Mouse (Mus musculus): ENCODE data around the gene Slc27a3.

The Slc27a3 gene

DNA sequence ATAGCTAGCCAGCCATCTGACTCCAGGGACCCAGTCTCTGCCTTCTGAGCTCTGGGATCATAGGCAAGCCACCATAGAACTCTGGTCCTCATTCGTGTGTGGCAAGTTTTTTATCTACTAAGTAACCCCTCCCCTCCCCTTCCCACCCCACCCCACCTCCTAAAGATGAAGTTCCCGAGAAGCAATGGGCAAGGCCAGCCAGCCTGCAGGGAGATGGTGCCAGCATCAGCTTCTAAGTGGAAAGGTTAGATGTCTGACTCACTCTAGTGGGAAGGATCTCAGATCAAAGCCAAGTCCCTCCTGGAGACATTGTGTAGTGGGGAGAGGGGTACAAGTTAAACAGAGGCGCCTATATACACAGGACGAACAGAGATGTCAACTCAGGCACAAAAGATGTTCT is 1.3 kb upstream of the Slc27a3 start:
- no peak for DNase-seq (ENCODE audit: low read depth)

DNA sequence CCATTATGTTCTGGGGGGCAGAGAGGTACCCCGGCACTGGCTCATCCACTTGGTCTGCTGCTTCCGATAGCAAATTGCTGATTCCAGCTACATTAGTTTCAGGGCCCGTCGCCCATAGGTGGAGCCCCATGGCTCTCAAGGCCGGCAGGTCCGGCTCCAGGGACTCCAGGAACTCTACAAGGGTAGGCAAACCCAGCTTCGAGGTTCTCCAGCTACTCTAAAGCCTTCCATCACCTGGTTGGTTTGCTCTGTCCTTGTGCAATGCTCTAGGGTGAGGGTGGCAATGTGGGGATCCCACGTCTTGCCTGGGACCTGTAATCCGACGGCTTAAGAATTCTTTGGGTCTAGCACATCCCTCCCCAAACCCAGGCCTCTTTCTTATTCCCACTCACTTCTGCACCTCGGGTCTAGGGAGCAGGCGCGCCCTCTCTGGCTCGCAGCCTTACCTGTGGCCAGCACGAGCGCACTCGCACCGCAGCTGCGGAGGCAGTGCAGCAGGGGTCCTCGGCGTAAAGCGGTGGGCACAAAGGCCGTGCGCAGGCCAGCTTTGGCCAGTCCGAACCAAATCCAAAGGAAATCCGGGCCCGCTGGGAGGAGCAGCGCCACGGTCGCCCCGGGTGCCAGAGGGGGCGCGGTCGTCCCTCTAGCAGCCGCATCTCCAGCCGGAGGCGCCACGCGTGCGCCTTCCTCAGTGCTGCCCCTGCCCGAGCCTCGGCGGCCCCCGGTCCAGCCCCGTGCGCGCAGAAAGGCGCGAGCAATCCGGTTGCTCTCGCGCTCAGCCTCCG is 820 bp downstream of the Slc27a3 start:
- no peak for DNase-seq (ENCODE audit: low read depth)

GRCm38 (mm10) chr3:90388192-90388591 is 1.5 kb downstream of the Slc27a3 start:
- DNase-seq (ENCODE audit: low read depth), result no peak

DNA sequence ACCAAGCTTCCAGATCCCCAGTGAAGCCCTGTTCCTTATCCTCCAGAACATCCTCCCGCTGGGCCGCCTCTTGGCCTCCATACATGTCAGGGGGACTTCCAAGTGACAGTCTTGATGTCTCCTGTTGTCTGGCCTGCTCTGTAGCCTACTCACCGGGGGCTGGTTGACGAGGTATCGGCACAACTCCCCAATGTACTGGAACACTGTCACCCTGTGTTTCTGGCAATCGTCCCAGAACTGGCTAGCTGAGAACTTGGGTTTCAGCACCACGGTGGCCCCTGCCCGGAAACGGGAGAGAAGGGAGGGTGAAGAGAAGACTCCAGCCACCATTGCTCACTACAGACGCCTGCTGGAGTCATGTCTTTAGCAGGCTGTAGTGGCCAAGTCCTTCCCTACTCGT is 2.3 kb downstream of the Slc27a3 start:
- DNase-seq (ENCODE audit: low read depth), result no peak

GRCm38 (mm10) chr3:90386817-90387216 is 2.9 kb downstream of the Slc27a3 start:
- DNase-seq (ENCODE audit: low read depth), result no peak

DNA sequence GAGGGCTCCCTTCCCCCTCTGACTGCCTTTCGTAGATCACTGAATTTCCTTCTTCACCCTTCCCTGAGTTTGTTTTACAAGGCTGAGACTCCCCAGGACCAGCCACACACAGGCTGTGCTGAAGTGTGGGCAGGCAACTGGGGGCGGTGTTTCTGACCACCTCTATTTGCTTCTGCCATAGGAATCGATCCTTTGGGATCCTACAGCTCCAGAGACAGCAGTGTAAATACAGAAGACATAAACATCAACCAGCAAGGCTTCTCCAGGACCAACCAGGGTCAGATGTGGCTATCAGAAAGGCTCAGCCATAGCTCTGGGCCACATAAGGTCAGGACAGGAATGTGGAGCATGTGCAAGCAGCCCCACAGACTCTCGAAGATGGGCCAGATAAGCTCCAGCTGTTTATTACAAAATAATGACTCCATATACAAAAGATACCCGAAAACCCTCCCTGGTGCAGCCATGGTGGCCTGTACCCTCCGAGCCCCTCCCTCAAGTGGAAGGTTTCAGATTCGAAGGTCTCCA is 4.8 kb downstream of the Slc27a3 start:
- DNase-seq (ENCODE audit: low read depth), result no peak

DNA sequence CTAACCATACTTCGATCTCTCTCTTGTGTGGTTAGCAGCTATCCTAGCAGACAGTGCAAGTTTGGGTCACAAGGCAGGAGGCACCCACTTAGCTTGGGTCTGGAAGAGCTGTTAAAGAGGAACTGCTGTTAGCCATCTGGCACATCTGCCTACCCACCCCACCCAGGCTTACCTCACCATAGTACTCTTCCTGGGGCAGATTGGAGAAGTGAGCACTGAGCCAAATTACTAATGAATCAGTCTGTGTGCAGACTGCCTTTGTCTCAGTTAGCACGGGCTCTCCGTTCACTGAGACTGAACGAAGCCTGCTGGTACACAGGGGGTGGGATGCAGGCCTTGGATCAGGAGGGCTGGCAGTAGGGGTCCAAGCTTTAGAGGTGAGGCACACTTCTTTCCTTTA is 6.0 kb downstream of the Slc27a3 start:
- no peak for DNase-seq (ENCODE audit: low read depth)

- no peak for DNase-seq (ENCODE audit: low read depth)
Observed at GRCm38 (mm10) chr3:90381727-90382126, 8.0 kb downstream of the Slc27a3 start.

- no peak for DNase-seq (ENCODE audit: low read depth)
Observed at GRCm38 (mm10) chr3:90378496-90378895, 11.2 kb downstream of the Slc27a3 start.

DNA sequence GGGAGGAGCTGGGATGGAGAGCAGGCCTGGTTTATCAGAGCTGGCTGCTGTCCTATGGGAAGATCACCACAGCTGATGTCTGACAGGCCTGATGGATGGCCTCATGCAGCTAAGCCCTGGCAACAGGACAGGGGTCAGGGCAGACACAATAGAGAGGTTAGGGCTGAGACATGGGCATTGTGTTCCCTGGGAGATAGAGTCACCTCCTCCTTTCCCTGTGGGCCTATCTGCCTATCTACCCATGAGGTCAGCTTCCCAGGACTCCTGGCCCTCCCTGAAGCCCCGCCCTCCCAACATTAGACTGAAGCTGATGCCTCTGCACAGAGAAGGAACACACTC is 13.5 kb downstream of the Slc27a3 start:
- DNase-seq (ENCODE audit: low read depth), result no peak

DNA sequence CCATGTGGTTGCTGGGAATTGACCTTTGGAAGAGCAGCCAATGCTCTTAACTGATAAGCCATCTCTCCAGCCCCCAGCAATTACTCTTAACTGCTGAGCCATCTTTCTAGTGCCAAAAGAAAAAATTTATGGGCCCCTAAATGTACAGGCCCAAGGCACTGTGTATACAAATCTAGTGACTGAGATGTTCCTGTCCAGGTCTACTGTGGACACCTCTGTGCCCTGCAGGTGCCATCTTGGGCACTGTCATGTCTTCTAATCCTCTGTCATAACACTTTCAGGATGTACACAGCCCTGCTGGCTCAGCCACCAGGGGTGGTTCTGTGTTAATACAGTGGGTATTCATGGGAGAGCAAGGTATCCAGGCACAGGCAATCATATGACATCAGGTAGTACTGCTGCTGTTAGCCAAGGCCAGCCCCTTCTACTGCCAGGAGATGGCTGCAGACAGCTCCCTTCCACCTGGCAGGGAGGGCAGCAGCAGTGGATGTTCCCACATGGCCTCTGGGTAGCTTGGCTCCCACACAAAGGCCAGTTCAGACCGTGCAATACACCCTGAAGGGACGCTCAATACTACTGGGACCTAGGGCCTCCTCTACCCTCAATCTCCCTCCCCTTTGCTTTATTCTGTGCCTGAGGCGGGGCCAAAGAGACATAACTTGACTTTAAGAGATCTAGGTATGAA is 14.0 kb downstream of the Slc27a3 start:
- no peak for DNase-seq (ENCODE audit: low read depth)

GRCm38 (mm10) chr3:90374368-90374767 is 15.4 kb downstream of the Slc27a3 start:
- DNase-seq (ENCODE audit: low read depth), result no peak

GRCm38 (mm10) chr3:90373432-90374028 is 16.2 kb downstream of the Slc27a3 start:
- peak; percentile 90 for DNase-seq (ENCODE audit: low read depth)

DNA sequence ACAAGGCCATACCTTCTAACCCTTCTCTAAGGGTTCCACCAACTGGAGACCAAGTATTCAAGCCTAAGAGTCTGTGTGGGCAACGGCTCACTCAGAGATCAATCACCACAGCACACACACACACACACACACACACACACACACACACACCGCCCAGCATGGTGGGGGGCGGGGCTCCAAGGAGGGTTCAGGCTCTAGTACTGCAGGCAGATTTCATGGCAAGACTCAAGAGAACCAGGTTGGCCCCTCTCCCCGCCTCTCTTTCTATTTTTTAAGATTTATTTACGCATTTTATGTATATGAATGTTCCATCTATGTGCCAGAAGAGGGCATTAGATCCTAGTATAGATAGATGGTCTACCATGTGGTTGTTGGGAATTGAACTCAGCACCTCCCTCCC is 16.9 kb downstream of the Slc27a3 start:
- peak; percentile 14 for DNase-seq (ENCODE audit: low read depth)

DNA sequence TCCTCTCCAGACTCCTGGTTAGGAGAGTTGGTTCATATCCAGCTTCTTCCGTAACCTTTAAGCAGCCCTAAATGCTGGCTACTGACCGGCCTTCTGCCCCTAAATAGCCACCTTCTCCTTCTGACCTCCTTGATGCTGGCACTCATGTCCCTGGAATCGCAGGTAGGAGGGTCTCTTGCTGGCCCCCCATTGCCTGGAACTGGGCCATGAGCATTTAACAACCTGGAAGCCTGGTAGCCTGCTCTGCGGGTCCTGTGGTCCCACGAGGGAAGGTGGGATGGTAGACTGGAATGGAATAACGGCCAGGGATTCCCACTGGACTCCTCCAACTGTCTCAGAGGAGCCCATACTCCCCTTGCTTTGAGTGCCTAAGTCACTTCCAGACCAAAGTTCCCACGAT is 17.9 kb downstream of the Slc27a3 start:
- no peak for DNase-seq (ENCODE audit: low read depth)

- no peak for DNase-seq (ENCODE audit: low read depth)
Observed at GRCm38 (mm10) chr3:90369041-90369440, 20.7 kb downstream of the Slc27a3 start.

DNA sequence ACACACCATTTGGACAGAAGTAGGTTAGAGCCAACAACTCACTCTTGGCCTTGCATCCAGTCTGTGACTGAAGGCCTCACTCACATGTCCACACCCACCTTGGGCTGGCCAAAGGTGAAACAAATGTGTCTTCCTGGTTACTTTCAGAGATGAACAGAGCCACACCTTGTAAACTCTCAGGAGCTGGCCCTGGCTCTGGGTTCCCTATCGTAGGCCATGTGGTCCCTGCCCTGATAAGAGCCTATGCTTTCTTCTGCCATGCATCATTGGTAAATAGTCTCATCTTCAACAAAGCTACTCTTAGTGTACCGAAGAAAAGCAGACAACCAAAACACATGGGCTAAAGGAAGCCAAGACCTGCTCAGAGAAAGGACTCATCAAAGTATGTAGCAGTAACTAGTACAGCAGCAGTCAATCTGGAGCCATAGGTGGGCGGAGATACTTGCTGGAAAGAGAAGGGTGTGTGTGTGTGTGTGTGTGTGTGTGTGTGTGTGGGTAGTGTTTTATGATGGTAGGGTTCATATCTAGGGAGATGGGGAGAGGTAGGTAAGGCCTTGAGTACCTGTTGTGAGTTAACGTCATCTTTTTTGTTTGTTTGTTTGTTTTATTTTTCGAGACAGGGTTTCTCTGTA is 22.6 kb downstream of the Slc27a3 start:
- no peak for DNase-seq (ENCODE audit: low read depth)

DNA sequence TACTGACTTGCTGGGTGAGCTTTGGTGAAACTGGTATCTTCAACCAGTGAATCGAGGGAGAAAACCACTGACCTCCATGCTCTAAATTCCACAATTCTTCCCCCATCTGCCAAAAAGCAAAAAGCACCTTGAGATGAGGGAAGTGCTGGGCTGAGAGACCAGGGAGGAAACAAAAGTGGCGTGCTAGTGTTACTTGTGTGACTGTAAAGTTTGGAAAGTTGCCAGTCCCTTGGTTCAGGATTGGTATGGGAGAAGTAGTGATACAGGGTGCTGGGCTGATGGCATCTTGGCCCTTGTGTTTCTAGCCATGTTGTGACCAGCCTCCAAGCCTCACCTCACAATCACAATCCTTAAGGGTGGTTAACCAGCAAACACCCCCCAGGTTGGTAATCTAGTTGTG is 27.4 kb downstream of the Slc27a3 start:
- no peak for DNase-seq (ENCODE audit: low read depth)

GRCm38 (mm10) chr3:90361476-90361875 is 28.3 kb downstream of the Slc27a3 start:
- no peak for DNase-seq (ENCODE audit: low read depth)

- DNase-seq (ENCODE audit: low read depth), result no peak
Observed at GRCm38 (mm10) chr3:90359230-90359629, 30.5 kb downstream of the Slc27a3 start.

DNA sequence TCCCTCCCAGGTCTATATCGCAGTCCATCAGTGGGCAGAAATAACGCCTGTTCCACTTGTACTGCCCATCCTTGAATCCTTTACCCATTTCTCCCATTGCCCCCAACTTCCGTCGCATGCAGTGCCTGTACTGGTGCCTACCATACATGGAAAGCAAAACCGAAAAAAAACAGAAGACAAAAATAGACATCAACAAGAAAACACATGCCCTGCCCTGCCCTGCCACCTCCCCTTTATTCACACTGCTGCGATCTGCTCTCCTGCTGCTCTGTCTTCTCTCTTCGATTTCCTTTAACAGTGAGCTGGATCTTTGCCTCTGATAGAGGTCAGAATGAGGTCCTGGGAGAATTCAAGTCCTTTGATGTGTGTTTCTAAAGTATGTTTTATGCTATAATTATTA is 31.8 kb downstream of the Slc27a3 start:
- DNase-seq (ENCODE audit: low read depth), result no peak

DNA sequence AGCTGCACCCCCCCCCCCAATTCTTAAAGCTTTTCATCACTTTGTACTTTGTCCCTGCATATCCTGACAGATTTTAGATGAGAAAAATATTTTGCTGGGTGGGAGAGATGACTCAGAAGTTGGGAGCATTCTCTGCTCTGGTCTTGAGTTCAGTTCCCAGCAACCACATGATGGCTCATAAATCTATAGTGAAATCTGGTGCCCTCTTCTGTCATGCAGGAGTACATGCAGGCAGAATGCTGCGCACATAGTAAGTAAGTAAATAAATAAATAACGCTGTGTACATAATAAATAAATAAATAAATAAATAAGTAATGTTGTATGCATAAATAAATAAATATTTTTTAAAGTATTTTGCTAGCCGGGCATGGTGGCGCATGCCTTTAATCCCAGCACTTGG is 41.9 kb downstream of the Slc27a3 start:
- no peak for DNase-seq (ENCODE audit: low read depth)

DNA sequence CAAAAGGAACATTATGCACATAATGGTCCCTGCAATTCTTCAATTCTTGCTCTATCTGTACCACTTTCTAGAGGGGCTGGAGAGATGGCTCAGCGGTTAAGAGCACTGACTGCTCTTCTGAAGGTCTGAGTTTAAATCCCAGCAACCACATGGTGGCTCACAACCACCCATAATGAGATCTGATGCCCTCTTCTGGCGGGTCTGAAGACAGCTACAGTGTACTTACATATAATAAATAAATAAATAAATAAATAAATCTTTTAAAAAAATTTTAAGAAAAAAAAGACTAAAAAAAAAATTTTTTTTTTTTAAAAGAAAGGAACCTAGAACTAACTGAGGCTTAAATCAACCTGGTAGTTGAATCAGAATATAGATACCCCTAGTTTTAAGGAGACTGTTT is 46.9 kb downstream of the Slc27a3 start:
- peak; percentile 42 for DNase-seq (ENCODE audit: low read depth)

Measured in naive thymus-derived CD4-positive, alpha-beta T cell, adult 2 months (primary cell).